Mouse (Mus musculus) brain, embryonic 14.5 days (tissue): Measurements from ENCODE around the gene Gm49630.
"Not testable (repeated sequence)": the region's sequence is repeated elsewhere in the genome, so short reads cannot be mapped to it uniquely, and the experiment has no call there.

Source experiments
- CTCF ChIP-seq: fragments of 200-500 bp; IDR thresholded peaks from 2 replicates; pipeline ENCODE4 v1.5.1; 2012; ENCODE audit warnings: inconsistent platforms, mild to moderate bottlenecking, moderate library complexity, borderline replicate concordance; ENCODE audit not compliant: insufficient read depth, insufficient read length; ENCODE audit errors: extremely low read depth
- POLR2A ChIP-seq: fragments of 200-500 bp; IDR thresholded peaks from 2 replicates; pipeline ENCODE4 v1.6.1; 2012; ENCODE audit warnings: mild to moderate bottlenecking, inconsistent platforms, borderline replicate concordance; ENCODE audit not compliant: poor library complexity, insufficient read depth, insufficient read length, severe bottlenecking; ENCODE audit errors: extremely low read depth

- not testable (repeated sequence) for TF ChIP-seq CTCF, POLR2A
Observed at GRCm38 (mm10) chr17:7388958-7389356, 17.2 kb upstream of the Gm49630 start.
